Comparison of ENCODE assay signal across 9 mouse cellular contexts in the genomic region with DNA sequence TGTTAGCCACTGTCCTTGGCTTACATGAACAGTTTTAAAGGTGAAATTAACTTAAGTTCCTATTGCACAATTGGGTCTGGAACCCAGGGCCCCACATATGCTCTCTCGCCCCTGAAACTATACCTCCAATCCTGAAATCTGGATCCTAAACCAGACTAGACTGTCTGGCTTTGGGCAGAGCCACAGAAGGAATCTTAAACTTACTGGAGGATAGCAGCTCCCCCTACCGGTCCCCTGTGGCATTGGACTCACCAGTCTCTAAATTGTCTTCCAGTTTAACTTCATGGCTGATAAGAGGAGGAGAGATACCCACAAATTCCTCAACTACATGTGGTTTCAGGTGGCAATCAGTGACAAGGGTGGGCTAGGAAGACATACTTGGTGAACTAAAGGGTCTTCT. TPM values are rescaled to one million over a fixed set of nuclear protein-coding genes. Genes with fewer than 3 reads are reported as not detected.
DNase-seq lines count a peak whose midpoint lies in the region; ATAC-seq and TF ChIP-seq lines count a peak whose summit lies in the region.
"Had no signal": no experiment of that assay in that cellular context is flagged by ENCODE, and none has a peak within 500 bp of the region (broad histone marks: within the 10 kb centered on the region; RNA-seq: fewer than 3 reads in every experiment).

No protein-coding gene starts in this region.

- H3K4me2 ChIP-seq in liver, embryonic 12.5 days = no peak overlapping the region
- no peak overlapping the region for H3K4me2 ChIP-seq in midbrain, postnatal 0 days (ENCODE audit: low read depth, low read length, poor library complexity, severe bottlenecking)

- H3K4me3 ChIP-seq in liver, embryonic 12.5 days = no peak overlapping the region
- no peak overlapping the region for H3K4me3 ChIP-seq in midbrain, postnatal 0 days (ENCODE audit: low read depth, low read length)
- H3K4me3 ChIP-seq: erythroblast, embryonic 14.5 days had no signal

- DNase-seq in liver (peak; percentile 68), ZHBTc4 (ENCODE audit: low read depth, low spot score) (peak; percentile 90)
- peak; percentile 51 to 59 for DNase-seq in cerebellum, postnatal 4 days (ENCODE audit: low spot score in 2 of 2)
- peak; percentile 57 for DNase-seq in gastrocnemius, postnatal 14 days
- peak; percentile 66 to 72 for DNase-seq in layer of hippocampus, postnatal 36 days
- peak; percentile 64 for DNase-seq in midbrain, postnatal 0 days (ENCODE audit: low spot score)
- DNase-seq in thymus, postnatal 14 days = peak; percentile 55

- H3K36me3 ChIP-seq in liver, embryonic 12.5 days = no peaks in the 10 kb centered on the region
- H3K36me3 ChIP-seq in midbrain, postnatal 0 days (ENCODE audit: insufficient read depth, low read length) = no peaks in the 10 kb centered on the region

- no peaks in the 10 kb centered on the region for H3K9me3 ChIP-seq in liver, embryonic 12.5 days (replicated peaks)
- no peaks in the 10 kb centered on the region for H3K9me3 ChIP-seq in midbrain, postnatal 0 days (ENCODE audit: low read length)

- intact Hi-C loops in gastrocnemius, postnatal 14 days (cut with DNase I; ENCODE audit: low total_unique reads) = loop anchor here (5.0 kb wide), 1 partner anchor 48 kb away; no protein-coding TSS in a partner anchor

- H3K9ac ChIP-seq in liver, embryonic 12.5 days = no peak overlapping the region
- no peak overlapping the region for H3K9ac ChIP-seq in midbrain, postnatal 0 days (replicated peaks; ENCODE audit: low read length, poor library complexity, severe bottlenecking)

- H3K27me3 ChIP-seq in liver, embryonic 12.5 days (replicated peaks) = 0 out of 2 replicates have a peak, but pooled peaks cover 5% of the 10 kb centered on the region
- no peaks in the 10 kb centered on the region for H3K27me3 ChIP-seq in midbrain, postnatal 0 days (ENCODE audit: insufficient read depth, low read length)

- H3K4me1 ChIP-seq in liver, embryonic 12.5 days = peaks cover 11% of the 10 kb centered on the region
- no peaks in the 10 kb centered on the region; the same call in 1 of the 2 replicates for H3K4me1 ChIP-seq in midbrain, postnatal 0 days (ENCODE audit: insufficient read depth, low read length)

- no peak overlapping the region for H3K27ac ChIP-seq in liver, embryonic 12.5 days
- no peak overlapping the region for H3K27ac ChIP-seq in midbrain, postnatal 0 days (ENCODE audit: low read depth, low read length)

- ATAC-seq in liver, embryonic 12.5 days = no peak
- no peak for ATAC-seq in midbrain, postnatal 0 days (ENCODE audit: low FRiP score)

- TF ChIP-seq CTCF in midbrain, postnatal 0 days (IDR thresholded peaks at IDR 0.05) = peak; percentile 71

- 19% methylated on average over 2 of the region's 2 CpGs for WGBS in liver, embryonic 12.5 days (ENCODE audit: insufficient replicate concordance)
- 22% methylated on average over 2 of the region's 2 CpGs for WGBS in midbrain, postnatal 0 days

RNA-seq across cellular contexts. Expression of gene Nanog, which starts 12.7 kb away (rescaled TPM):
- polyA plus RNA-seq in liver, embryonic 12.5 days (2016; fragmentation: Nextera tagmentation; extraction: Ambion mirVana) = 0.12 TPM in 1 of 2 replicates, not detected in the other
- not detected for total RNA-seq in gastrocnemius, postnatal 14 days (2021)
- total RNA-seq in layer of hippocampus, postnatal 36 days (2021) = not detected
- 0.09 and 0.16 TPM in 2 replicates for total RNA-seq in midbrain, postnatal 0 days (2014; rRNA removed)
- polyA plus RNA-seq in midbrain, postnatal 0 days (2015; fragmentation: Nextera tagmentation; extraction: Ambion mirVana) = 0.07 and 0.10 TPM in 2 replicates
- polyA plus RNA-seq: erythroblast, embryonic 14.5 days had no signal
